Mouse (Mus musculus): Measurements from ENCODE around the gene Spata25. TPM values are rescaled to one million over a fixed set of nuclear protein-coding genes. Genes with fewer than 3 reads are reported as not detected.

The Spata25 gene
- polyA plus RNA-seq, 1 experiment from 2014 or later: not detected

GRCm38 (mm10) chr2:164833314-164833959 is 5.1 kb upstream of the Spata25 start, which contains the start of gene Neurl2:
Gene Neurl2, minus strand, starts transcription at chr2:164833456.
- Histone ChIP-seq H3K9me3 (ENCODE audit: control insufficient read depth, low read length) (no peaks in the 10 kb centered on the region), H3K4me1 (ENCODE audit: control insufficient read depth, insufficient read depth, low read length) (peaks cover 8% of the 10 kb centered on the region), H3K9ac (ENCODE audit: low read length) (peak within 1 kb of the TSS; percentile 85), H3K4me2 (ENCODE audit: low read depth, severe bottlenecking) (peak within 1 kb of the TSS; percentile 99), H3K4me3 (ENCODE audit: low read depth, low read length) (peak within 1 kb of the TSS; percentile 67), H3K36me3 (ENCODE audit: control insufficient read depth, insufficient read depth, low read length) (peaks cover 3% of the 10 kb centered on the region; the same call in 1 of the 2 replicates), H3K27me3 (ENCODE audit: control insufficient read depth, insufficient read depth, low read length) (no peaks in the 10 kb centered on the region), H3K27ac (replicated peaks; ENCODE audit: low read depth, low read length) (0 out of 2 replicates have a peak within 1 kb of the TSS, but pooled peaks have one; percentile 36)
- peak; percentile 51; the same call in 1 of the 2 replicates for ATAC-seq (ENCODE audit: insufficient number of reproducible peaks, low FRiP score, low TSS enrichment, low read depth)
- WGBS: under 1% methylated on average over 31 of the region's 31 CpGs
- DNase-seq (ENCODE audit: low spot score): peak; percentile 98

GRCm38 (mm10) chr2:164832748-164833301 is 4.5 kb upstream of the Spata25 start, which contains the start of gene Ctsa:
Gene Ctsa, plus strand, starts transcription at chr2:164832873.
- Histone ChIP-seq H3K27ac (replicated peaks; ENCODE audit: low read depth, low read length) (0 out of 2 replicates have a peak within 1 kb of the TSS, but pooled peaks have one; percentile 36), H3K27me3 (ENCODE audit: control insufficient read depth, insufficient read depth, low read length) (no peaks in the 10 kb centered on the region), H3K9me3 (ENCODE audit: control insufficient read depth, low read length) (no peaks in the 10 kb centered on the region), H3K4me2 (ENCODE audit: low read depth, severe bottlenecking) (peak within 1 kb of the TSS; percentile 99), H3K4me3 (ENCODE audit: low read depth, low read length) (peak within 1 kb of the TSS; percentile 67), H3K4me1 (ENCODE audit: control insufficient read depth, insufficient read depth, low read length) (peaks cover 8% of the 10 kb centered on the region), H3K9ac (ENCODE audit: low read length) (peak within 1 kb of the TSS; percentile 85), H3K36me3 (ENCODE audit: control insufficient read depth, insufficient read depth, low read length) (peaks cover under 1% of the 10 kb centered on the region; the same call in 1 of the 2 replicates)
- 1% methylated on average over 35 of the region's 35 CpGs for WGBS
- ATAC-seq (ENCODE audit: insufficient number of reproducible peaks, low FRiP score, low TSS enrichment, low read depth) (peak; percentile 27), DNase-seq (ENCODE audit: low spot score) (peak; percentile 75)

GRCm38 (mm10) chr2:164832032-164832747 is 3.9 kb upstream of the Spata25 start:
- 67% methylated on average over 16 of the region's 16 CpGs for WGBS
- Histone ChIP-seq H3K4me1 (ENCODE audit: control insufficient read depth, insufficient read depth, low read length) (peaks cover 8% of the 10 kb centered on the region), H3K4me2 (ENCODE audit: low read depth, severe bottlenecking) (peak overlapping the region; percentile 99), H3K27me3 (ENCODE audit: control insufficient read depth, insufficient read depth, low read length) (no peaks in the 10 kb centered on the region), H3K9me3 (ENCODE audit: control insufficient read depth, low read length) (no peaks in the 10 kb centered on the region), H3K27ac (replicated peaks; ENCODE audit: low read depth, low read length) (no peak overlapping the region), H3K9ac (ENCODE audit: low read length) (peak overlapping the region; percentile 85; the same call in 1 of the 2 replicates), H3K4me3 (ENCODE audit: low read depth, low read length) (peak overlapping the region; percentile 67), H3K36me3 (ENCODE audit: control insufficient read depth, insufficient read depth, low read length) (peaks cover 3% of the 10 kb centered on the region; the same call in 1 of the 2 replicates)
- DNase-seq (ENCODE audit: low spot score) (no peak), ATAC-seq (ENCODE audit: insufficient number of reproducible peaks, low FRiP score, low TSS enrichment, low read depth) (no peak)

GRCm38 (mm10) chr2:164831029-164831428 is 2.7 kb upstream of the Spata25 start:
- H3K27ac ChIP-seq (replicated peaks; ENCODE audit: low read depth, low read length): no peak overlapping the region
- H3K27me3 ChIP-seq (ENCODE audit: control insufficient read depth, insufficient read depth, low read length): no peaks in the 10 kb centered on the region
- no peaks in the 10 kb centered on the region for H3K9me3 ChIP-seq (ENCODE audit: control insufficient read depth, low read length)
- no peak overlapping the region for H3K4me2 ChIP-seq (ENCODE audit: low read depth, severe bottlenecking)
- H3K4me3 ChIP-seq (ENCODE audit: low read depth, low read length): no peak overlapping the region
- WGBS: 82% methylated on average over 10 of the region's 10 CpGs
- no peak overlapping the region for H3K9ac ChIP-seq (ENCODE audit: low read length)
- ATAC-seq (ENCODE audit: insufficient number of reproducible peaks, low FRiP score, low TSS enrichment, low read depth) (no peak), DNase-seq (ENCODE audit: low spot score) (no peak)
- peaks cover 8% of the 10 kb centered on the region for H3K4me1 ChIP-seq (ENCODE audit: control insufficient read depth, insufficient read depth, low read length)
- peaks cover 8% of the 10 kb centered on the region; the same call in 1 of the 2 replicates for H3K36me3 ChIP-seq (ENCODE audit: control insufficient read depth, insufficient read depth, low read length)

GRCm38 (mm10) chr2:164829090-164829489 is 753 bp upstream of the Spata25 start:
- no peak for ATAC-seq (ENCODE audit: insufficient number of reproducible peaks, low FRiP score, low TSS enrichment, low read depth)
- DNase-seq (ENCODE audit: low spot score): no peak
- Histone ChIP-seq H3K27me3 (ENCODE audit: control insufficient read depth, insufficient read depth, low read length) (no peaks in the 10 kb centered on the region), H3K9ac (ENCODE audit: low read length) (no peak overlapping the region), H3K27ac (replicated peaks; ENCODE audit: low read depth, low read length) (no peak overlapping the region), H3K4me2 (ENCODE audit: low read depth, severe bottlenecking) (no peak overlapping the region), H3K4me1 (ENCODE audit: control insufficient read depth, insufficient read depth, low read length) (peaks cover 2% of the 10 kb centered on the region), H3K36me3 (ENCODE audit: control insufficient read depth, insufficient read depth, low read length) (peaks cover 14% of the 10 kb centered on the region; the same call in 1 of the 2 replicates), H3K9me3 (ENCODE audit: control insufficient read depth, low read length) (no peaks in the 10 kb centered on the region), H3K4me3 (ENCODE audit: low read depth, low read length) (no peak overlapping the region)
- WGBS: 97% methylated on average over 1 of the region's 1 CpGs

- Histone ChIP-seq H3K4me2 (ENCODE audit: low read depth, severe bottlenecking) (no peak overlapping the region), H3K4me3 (ENCODE audit: low read depth, low read length) (no peak overlapping the region), H3K27me3 (ENCODE audit: control insufficient read depth, insufficient read depth, low read length) (no peaks in the 10 kb centered on the region), H3K9ac (ENCODE audit: low read length) (no peak overlapping the region), H3K4me1 (ENCODE audit: control insufficient read depth, insufficient read depth, low read length) (0 out of 2 replicates have a peak, but pooled peaks cover 2% of the 10 kb centered on the region), H3K36me3 (ENCODE audit: control insufficient read depth, insufficient read depth, low read length) (peaks cover 14% of the 10 kb centered on the region; the same call in 1 of the 2 replicates), H3K27ac (replicated peaks; ENCODE audit: low read depth, low read length) (no peak overlapping the region), H3K9me3 (ENCODE audit: control insufficient read depth, low read length) (no peaks in the 10 kb centered on the region)
- no peak for DNase-seq (ENCODE audit: low spot score)
- WGBS: 92% methylated on average over 16 of the region's 16 CpGs
- no peak for ATAC-seq (ENCODE audit: insufficient number of reproducible peaks, low FRiP score, low TSS enrichment, low read depth)
These were observed 1.0 kb downstream of the Spata25 start for GRCm38 (mm10) chr2:164827146-164827850.

GRCm38 (mm10) chr2:164825521-164825920 is 2.8 kb downstream of the Spata25 start:
- Histone ChIP-seq H3K4me2 (ENCODE audit: low read depth, severe bottlenecking) (no peak overlapping the region), H3K27me3 (ENCODE audit: control insufficient read depth, insufficient read depth, low read length) (no peaks in the 10 kb centered on the region), H3K27ac (replicated peaks; ENCODE audit: low read depth, low read length) (no peak overlapping the region), H3K4me1 (ENCODE audit: control insufficient read depth, insufficient read depth, low read length) (0 out of 2 replicates have a peak, but pooled peaks cover 2% of the 10 kb centered on the region), H3K9me3 (ENCODE audit: control insufficient read depth, low read length) (no peaks in the 10 kb centered on the region), H3K9ac (ENCODE audit: low read length) (no peak overlapping the region), H3K36me3 (ENCODE audit: control insufficient read depth, insufficient read depth, low read length) (peaks cover 15% of the 10 kb centered on the region; the same call in 1 of the 2 replicates), H3K4me3 (ENCODE audit: low read depth, low read length) (no peak overlapping the region)
- no peak for ATAC-seq (ENCODE audit: insufficient number of reproducible peaks, low FRiP score, low TSS enrichment, low read depth)
- DNase-seq (ENCODE audit: low spot score): no peak
- WGBS: 94% methylated on average over 17 of the region's 17 CpGs
